Mouse (Mus musculus): Measurements from ENCODE around the gene Magi1. TPM values are rescaled to one million over a fixed set of nuclear protein-coding genes. Genes with fewer than 3 reads are reported as not detected.

The Magi1 gene
- total and polyA plus RNA-seq, 2 experiments from 2014 or later = 27.6 to 45.4 TPM

GRCm38 (mm10) chr6:93957172-93957571, 326.5 kb downstream of the Magi1 start:
- TF ChIP-seq CTCF (IDR thresholded peaks at IDR 0.05) = no peak
- Histone ChIP-seq H3K4me2 (ENCODE audit: low read depth, low read length, poor library complexity, severe bottlenecking) (no peak overlapping the region), H3K4me1 (ENCODE audit: insufficient read depth, low read length) (no peaks in the 10 kb centered on the region), H3K4me3 (ENCODE audit: low read depth, low read length) (no peak overlapping the region), H3K27ac (ENCODE audit: low read depth, low read length) (no peak overlapping the region), H3K9me3 (ENCODE audit: low read length) (no peaks in the 10 kb centered on the region), H3K9ac (replicated peaks; ENCODE audit: low read length, poor library complexity, severe bottlenecking) (no peak overlapping the region), H3K27me3 (ENCODE audit: insufficient read depth, low read length) (no peaks in the 10 kb centered on the region), H3K36me3 (ENCODE audit: insufficient read depth, low read length) (no peaks in the 10 kb centered on the region)
- DNase-seq (ENCODE audit: low spot score) (peak; percentile 12), ATAC-seq (ENCODE audit: low FRiP score) (no peak)
- 30% methylated on average over 2 of the region's 2 CpGs for WGBS

DNA sequence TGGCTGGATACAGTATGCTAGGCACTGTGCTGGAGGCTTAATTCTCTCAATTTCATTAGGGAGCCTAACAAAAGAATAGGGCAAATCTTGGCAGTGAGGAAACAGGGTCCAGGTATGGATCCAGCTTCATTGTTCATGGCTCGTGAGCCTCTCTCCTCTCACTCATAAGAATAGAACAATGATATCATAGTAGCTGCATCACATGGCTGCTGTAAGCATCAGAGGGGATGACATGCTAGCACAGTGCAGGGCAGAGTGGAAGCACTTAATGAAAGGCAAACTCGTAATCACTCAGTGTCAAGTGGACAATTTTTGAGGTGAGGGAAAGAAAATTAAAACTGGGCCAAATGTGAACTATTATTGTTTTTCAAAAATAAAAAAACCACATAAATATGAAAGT, 337.1 kb downstream of the Magi1 start:
- H3K4me2 ChIP-seq (ENCODE audit: low read depth, low read length, poor library complexity, severe bottlenecking) = no peak overlapping the region
- no peak overlapping the region for H3K9ac ChIP-seq (replicated peaks; ENCODE audit: low read length, poor library complexity, severe bottlenecking)
- no peaks in the 10 kb centered on the region for H3K27me3 ChIP-seq (ENCODE audit: insufficient read depth, low read length)
- DNase-seq (ENCODE audit: low spot score) (no peak), ATAC-seq (ENCODE audit: low FRiP score) (no peak)
- 67% methylated on average over 2 of the region's 2 CpGs for WGBS
- H3K9me3 ChIP-seq (ENCODE audit: low read length) = no peaks in the 10 kb centered on the region
- H3K36me3 ChIP-seq (ENCODE audit: insufficient read depth, low read length) = no peaks in the 10 kb centered on the region
- no peak overlapping the region for H3K4me3 ChIP-seq (ENCODE audit: low read depth, low read length)
- TF ChIP-seq CTCF (IDR thresholded peaks at IDR 0.05) = no peak
- no peak overlapping the region for H3K27ac ChIP-seq (ENCODE audit: low read depth, low read length)
- H3K4me1 ChIP-seq (ENCODE audit: insufficient read depth, low read length) = no peaks in the 10 kb centered on the region

DNA sequence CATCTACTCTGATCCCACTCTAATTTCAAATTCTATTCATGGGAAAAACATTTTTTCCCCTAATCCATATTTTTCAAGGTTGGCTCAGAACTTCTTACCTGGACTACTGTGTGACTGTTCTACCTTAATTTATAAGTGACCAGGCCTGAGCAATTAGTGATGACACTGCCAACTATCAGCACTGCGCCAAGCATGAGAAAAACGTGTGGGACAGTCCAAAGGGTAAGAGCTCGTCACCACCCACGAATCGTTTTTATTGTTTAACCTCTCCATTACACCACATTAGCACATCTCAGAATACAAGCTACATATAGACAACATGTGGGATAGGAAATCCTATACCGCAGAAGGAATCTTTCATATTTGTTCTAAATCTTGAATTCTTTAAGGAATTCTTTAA, 347.4 kb downstream of the Magi1 start:
- Histone ChIP-seq H3K27ac (ENCODE audit: low read depth, low read length) (no peak overlapping the region), H3K9me3 (ENCODE audit: low read length) (no peaks in the 10 kb centered on the region), H3K4me1 (ENCODE audit: insufficient read depth, low read length) (no peaks in the 10 kb centered on the region), H3K4me3 (ENCODE audit: low read depth, low read length) (no peak overlapping the region), H3K9ac (replicated peaks; ENCODE audit: low read length, poor library complexity, severe bottlenecking) (no peak overlapping the region), H3K36me3 (ENCODE audit: insufficient read depth, low read length) (no peaks in the 10 kb centered on the region), H3K27me3 (ENCODE audit: insufficient read depth, low read length) (no peaks in the 10 kb centered on the region), H3K4me2 (ENCODE audit: low read depth, low read length, poor library complexity, severe bottlenecking) (no peak overlapping the region)
- WGBS = 88% methylated on average over 6 of the region's 6 CpGs
- DNase-seq (ENCODE audit: low spot score) = no peak
- no peak for ATAC-seq (ENCODE audit: low FRiP score)
- TF ChIP-seq CTCF (IDR thresholded peaks at IDR 0.05) = no peak

- no peak for ATAC-seq (ENCODE audit: low FRiP score)
- H3K9ac ChIP-seq (replicated peaks; ENCODE audit: low read length, poor library complexity, severe bottlenecking) = no peak overlapping the region
- no peak for DNase-seq (ENCODE audit: low spot score)
- no peak overlapping the region for H3K27ac ChIP-seq (ENCODE audit: low read depth, low read length)
- H3K4me1 ChIP-seq (ENCODE audit: insufficient read depth, low read length) = no peaks in the 10 kb centered on the region
- H3K27me3 ChIP-seq (ENCODE audit: insufficient read depth, low read length) = no peaks in the 10 kb centered on the region
- H3K4me3 ChIP-seq (ENCODE audit: low read depth, low read length) = no peak overlapping the region
- H3K36me3 ChIP-seq (ENCODE audit: insufficient read depth, low read length) = no peaks in the 10 kb centered on the region
- no peaks in the 10 kb centered on the region for H3K9me3 ChIP-seq (ENCODE audit: low read length)
- H3K4me2 ChIP-seq (ENCODE audit: low read depth, low read length, poor library complexity, severe bottlenecking) = no peak overlapping the region
- no peak for TF ChIP-seq CTCF (IDR thresholded peaks at IDR 0.05)
- 81% methylated on average over 4 of the region's 4 CpGs for WGBS
Observed at GRCm38 (mm10) chr6:93935793-93936192, 347.9 kb downstream of the Magi1 start.

- Histone ChIP-seq H3K4me1 (ENCODE audit: insufficient read depth, low read length) (no peaks in the 10 kb centered on the region), H3K4me2 (ENCODE audit: low read depth, low read length, poor library complexity, severe bottlenecking) (no peak overlapping the region), H3K27me3 (ENCODE audit: insufficient read depth, low read length) (no peaks in the 10 kb centered on the region), H3K9ac (replicated peaks; ENCODE audit: low read length, poor library complexity, severe bottlenecking) (no peak overlapping the region), H3K36me3 (ENCODE audit: insufficient read depth, low read length) (no peaks in the 10 kb centered on the region), H3K9me3 (ENCODE audit: low read length) (no peaks in the 10 kb centered on the region), H3K27ac (ENCODE audit: low read depth, low read length) (no peak overlapping the region), H3K4me3 (ENCODE audit: low read depth, low read length) (no peak overlapping the region)
- 91% methylated on average over 2 of the region's 2 CpGs for WGBS
- DNase-seq (ENCODE audit: low spot score) (no peak), ATAC-seq (ENCODE audit: low FRiP score) (no peak)
- no peak for TF ChIP-seq CTCF (IDR thresholded peaks at IDR 0.05)
Observed at GRCm38 (mm10) chr6:93934700-93935099, 349.0 kb downstream of the Magi1 start.

- Histone ChIP-seq H3K4me2 (ENCODE audit: low read depth, low read length, poor library complexity, severe bottlenecking) (no peak overlapping the region), H3K36me3 (ENCODE audit: insufficient read depth, low read length) (no peaks in the 10 kb centered on the region), H3K27ac (ENCODE audit: low read depth, low read length) (no peak overlapping the region), H3K4me1 (ENCODE audit: insufficient read depth, low read length) (no peaks in the 10 kb centered on the region), H3K9ac (replicated peaks; ENCODE audit: low read length, poor library complexity, severe bottlenecking) (no peak overlapping the region), H3K9me3 (ENCODE audit: low read length) (no peaks in the 10 kb centered on the region), H3K4me3 (ENCODE audit: low read depth, low read length) (no peak overlapping the region), H3K27me3 (ENCODE audit: insufficient read depth, low read length) (no peaks in the 10 kb centered on the region)
- no peak for DNase-seq (ENCODE audit: low spot score)
- no peak for TF ChIP-seq CTCF (IDR thresholded peaks at IDR 0.05)
- 85% methylated on average over 2 of the region's 2 CpGs for WGBS
- ATAC-seq (ENCODE audit: low FRiP score) = no peak
Observed at GRCm38 (mm10) chr6:93924568-93924967, 359.1 kb downstream of the Magi1 start.

Measured in midbrain, postnatal 0 days (tissue).